Mouse (Mus musculus) spleen, adult 2 months (tissue): ENCODE results near the gene Tmem40.

ENCODE experiments used
- CTCF ChIP-seq: fragments of 200-500 bp; IDR thresholded peaks from 2 replicates; pipeline ENCODE4 v1.5.1; 2011; ENCODE audit warnings: mild to moderate bottlenecking, inconsistent platforms; ENCODE audit not compliant: insufficient read depth, insufficient read length, insufficient replicate concordance; ENCODE audit errors: extremely low read depth
- POLR2A ChIP-seq: fragments of 200-500 bp; IDR thresholded peaks from 2 replicates; pipeline ENCODE4 v1.6.1; 2011; ENCODE audit warnings: low read depth, low read length, inconsistent platforms

- TF ChIP-seq CTCF (no peak), POLR2A (no peak)
Measured at GRCm38 (mm10) chr6:115701302-115701701, 60.9 kb downstream of the Tmem40 start.
